Mouse (Mus musculus) adrenal gland, postnatal 25 days (tissue): ENCODE results near the gene Ssxb1. TPM values are rescaled to one million over a fixed set of nuclear protein-coding genes. Genes with fewer than 3 reads are reported as not detected.
"Not testable (repeated sequence)": the region's sequence is repeated elsewhere in the genome, so short reads cannot be mapped to it uniquely, and the experiment has no call there.

ENCODE experiments used
- DNase-seq: peaks from one replicate; pipeline ENCODE4 v3.0.0; 2021; ENCODE audit warnings: mixed read lengths
- long read RNA-seq: library from polyadenylated mRNA; stranded (forward); transcript quantifications from one replicate; pipeline ENCODE4 v2.0.0, GENCODE M21; 2021
- total RNA-seq: library from RNA; stranded (reverse); gene quantifications from 2 replicates; pipeline ENCODE4 v1.2.3, GENCODE M21; 2021

The Ssxb1 gene
- not detected in 2 replicates for total RNA-seq
- long read RNA-seq, result 0 reads

- DNase-seq, result not testable (repeated sequence)
Measured at GRCm38 (mm10) chrX:8413005-8413404, at the start of gene Ssxb1. Ssxb1 (plus strand) TSS chrX:8413305.

GRCm38 (mm10) chrX:8366678-8367077 is 46.4 kb upstream of the Ssxb1 start, which contains the start of gene Ssxb9:
Ssxb9 (plus strand) TSS chrX:8366978.
- not testable (repeated sequence) for DNase-seq

- DNase-seq, result not testable (repeated sequence)
Measured at GRCm38 (mm10) chrX:8461626-8462025, 48.5 kb downstream of the Ssxb1 start, which contains the start of gene Ssxb2. Ssxb2 (minus strand) TSS chrX:8461726.

Other genes with a start within 250 kb of the Ssxb1 start
- gene Tbc1d25, start 237.1 kb upstream of the Ssxb1 start, total RNA-seq, result 9.3 and 9.4 TPM in 2 replicates
- gene Ebp, start 219.8 kb upstream of the Ssxb1 start, total RNA-seq, result 98.4 and 113 TPM in 2 replicates
- gene Porcn, start 206.8 kb upstream of the Ssxb1 start, total RNA-seq, result 4.6 and 7.0 TPM in 2 replicates
- 20.7 and 27.3 TPM in 2 replicates for gene Ftsj1, start 160.9 kb upstream of the Ssxb1 start, total RNA-seq
- gene Slc38a5, start 142.2 kb upstream of the Ssxb1 start, total RNA-seq, result not detected in 2 replicates
- gene Ssxb10, start 85.9 kb upstream of the Ssxb1 start, total RNA-seq, result not detected in 2 replicates
- gene Ssxb9, start 46.3 kb upstream of the Ssxb1 start, total RNA-seq, result not detected in 2 replicates
- gene Ssxb2, start 48.4 kb downstream of the Ssxb1 start, total RNA-seq, result not detected in 2 replicates
- not detected in 2 replicates for gene Gm14459, start 111.6 kb downstream of the Ssxb1 start, total RNA-seq
- not detected in 2 replicates for gene Ssxb6, start 134.9 kb downstream of the Ssxb1 start, total RNA-seq
- not detected in 2 replicates for gene Ssxb3, start 178.5 kb downstream of the Ssxb1 start, total RNA-seq